Mouse (Mus musculus) lung, postnatal 0 days (tissue): ENCODE measurements around the gene Podn.

Experiments used
- CTCF ChIP-seq: IDR thresholded peaks from 2 replicates; pipeline ENCODE4 v1.5.1; 2016; ENCODE audit warnings: antibody characterized with exemption, mild to moderate bottlenecking
- EP300 ChIP-seq: IDR thresholded peaks from 2 replicates; pipeline ENCODE4 v1.6.1; 2016; ENCODE audit warnings: antibody characterized with exemption, mild to moderate bottlenecking, control low read depth

- no peak for TF ChIP-seq CTCF
- TF ChIP-seq EP300, result no peak
These were observed 121.7 kb downstream of the Podn start for GRCm38 (mm10) chr4:107974527-107974926.
